Mouse (Mus musculus) urinary bladder, postnatal 4 days (tissue): ENCODE data around the gene Tspan31.

Source experiments
- DNase-seq, 2 experiments: peaks; one replicate each; pipeline ENCODE4 v3.0.0; 2021 to 2022; ENCODE audit warnings: low spot score in 2 of 2

Gene Tspan31

DNA sequence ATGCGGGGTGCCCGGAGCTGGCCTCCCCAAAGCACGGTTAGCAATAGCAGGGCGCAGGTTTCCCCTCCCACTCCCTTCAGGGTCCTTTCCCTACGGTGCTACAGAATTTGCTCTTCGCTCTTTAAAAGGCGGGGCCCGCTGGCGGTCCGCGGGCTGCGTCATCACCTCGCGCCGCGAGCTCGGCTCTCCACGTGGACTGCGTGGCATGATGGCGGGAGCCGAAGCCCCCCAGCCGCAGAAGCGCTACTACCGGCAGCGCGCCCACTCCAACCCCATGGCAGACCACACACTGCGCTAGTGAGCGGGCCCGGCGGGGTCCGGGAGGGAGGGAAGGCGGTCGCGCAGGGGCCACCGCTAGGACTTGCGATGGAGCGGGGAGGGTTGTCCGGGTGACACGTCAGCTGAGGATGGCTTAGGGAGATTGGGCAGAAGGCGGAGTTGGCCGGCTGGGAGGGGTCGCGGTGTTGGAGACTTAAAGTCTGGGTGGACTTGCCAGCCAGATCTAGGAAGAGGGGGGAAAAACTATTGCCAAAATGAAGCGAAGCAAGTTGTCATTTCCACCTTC is 28.2 kb downstream of the Tspan31 start:
- DNase-seq: peak; percentile 85 to 87

DNA sequence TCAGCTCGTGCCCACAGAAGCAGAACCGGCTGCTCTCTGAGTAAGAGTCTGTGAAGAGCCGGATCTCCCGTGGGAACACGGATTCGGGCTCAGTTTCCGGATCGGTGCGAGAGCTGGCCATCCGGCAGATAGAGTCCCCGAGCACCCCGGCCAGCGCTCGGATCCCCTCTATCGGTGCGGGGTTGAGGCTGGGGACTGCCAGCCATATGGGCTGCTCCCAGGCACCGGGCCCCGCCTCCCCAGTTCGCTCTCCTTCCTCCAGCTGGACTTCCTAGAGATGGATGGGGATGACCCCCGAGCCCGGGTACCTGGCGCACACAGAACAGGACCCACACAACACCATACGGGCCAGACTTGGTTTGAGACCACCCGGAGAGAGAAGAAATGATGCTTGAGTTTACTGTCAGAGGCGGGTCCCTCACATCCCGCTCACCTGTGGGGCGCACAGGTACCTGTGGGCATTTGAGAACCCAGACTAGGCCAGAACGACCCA is 28.7 kb downstream of the Tspan31 start, which contains the start of the genes Mettl1 and Eef1akmt3:
Gene Mettl1, plus strand, starts transcription at position 141 of the 493 bp plus-strand sequence.
Gene Eef1akmt3, minus strand, starts transcription at position 240 of the 493 bp plus-strand sequence.
- DNase-seq: peak in 1 of 2 experiments; percentile 38

DNA sequence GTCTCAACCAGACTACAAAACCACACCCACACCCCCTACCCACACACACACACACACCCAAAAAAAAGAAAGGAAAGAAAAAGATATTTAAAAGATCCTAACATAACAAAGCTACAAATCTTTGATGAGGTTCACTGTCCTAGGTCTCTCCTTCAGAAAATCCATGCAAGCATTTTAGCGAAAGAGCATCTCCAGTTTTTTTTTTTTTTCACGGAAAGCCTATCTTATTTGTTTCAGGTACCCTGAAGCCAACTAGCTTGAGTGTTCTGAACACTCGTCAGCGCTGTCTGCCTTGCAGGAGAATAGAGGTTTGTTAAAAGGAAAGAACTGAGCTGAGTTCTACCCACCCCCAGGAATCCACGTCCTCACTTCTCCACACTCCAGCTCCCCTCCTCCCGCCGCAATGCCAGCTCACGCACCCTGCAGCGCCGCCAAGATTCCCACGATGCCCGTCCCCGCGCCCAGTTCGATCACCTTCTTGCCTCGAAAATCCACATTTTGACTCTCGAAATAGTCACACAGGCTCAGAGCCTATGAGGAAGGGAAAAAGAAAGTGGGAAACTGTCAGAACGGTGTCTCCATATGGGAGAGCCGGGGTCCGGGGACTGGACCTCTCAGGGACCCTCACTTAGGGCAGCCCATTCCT is 29.4 kb downstream of the Tspan31 start:
- no peak for DNase-seq

DNA sequence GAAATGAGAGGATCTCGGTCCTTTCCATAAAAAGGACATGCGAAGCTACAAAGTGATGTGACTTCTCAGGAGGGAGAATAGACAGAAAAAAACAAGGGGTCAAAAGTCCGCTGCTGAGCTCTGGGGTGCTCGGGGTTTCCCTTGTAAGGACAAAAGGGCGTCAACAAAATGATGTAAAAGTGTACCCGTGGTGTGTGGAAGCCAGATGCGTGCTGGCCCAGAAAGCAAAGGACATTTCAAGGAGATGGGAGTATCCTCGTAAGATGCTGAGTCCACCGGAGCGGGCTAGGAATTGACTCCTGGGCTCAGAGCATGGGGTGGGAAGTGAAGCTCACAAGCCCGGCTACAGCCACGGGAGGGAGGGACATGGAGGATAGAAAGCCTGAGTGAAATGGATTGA is 32.4 kb downstream of the Tspan31 start:
- no peak for DNase-seq

DNA sequence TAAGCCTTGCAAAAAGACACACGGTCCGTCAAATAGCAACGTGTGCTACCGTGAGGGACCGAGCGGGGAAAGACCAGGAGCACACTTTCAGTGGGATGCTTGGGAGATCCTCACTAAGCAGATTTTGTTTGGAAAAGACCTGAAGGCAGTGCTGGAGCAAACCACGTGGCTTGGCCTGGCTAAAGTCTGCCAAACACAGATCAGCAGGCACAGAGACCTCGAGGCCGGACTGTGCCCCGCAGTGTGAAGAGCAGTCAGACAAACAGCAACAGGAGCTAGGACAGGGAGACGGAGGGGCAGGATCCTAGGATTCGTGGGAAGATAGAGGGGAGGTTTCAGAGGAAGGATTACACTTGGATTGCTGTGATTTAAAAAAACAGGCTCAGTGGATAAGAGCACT is 33.8 kb downstream of the Tspan31 start:
- no peak for DNase-seq

DNA sequence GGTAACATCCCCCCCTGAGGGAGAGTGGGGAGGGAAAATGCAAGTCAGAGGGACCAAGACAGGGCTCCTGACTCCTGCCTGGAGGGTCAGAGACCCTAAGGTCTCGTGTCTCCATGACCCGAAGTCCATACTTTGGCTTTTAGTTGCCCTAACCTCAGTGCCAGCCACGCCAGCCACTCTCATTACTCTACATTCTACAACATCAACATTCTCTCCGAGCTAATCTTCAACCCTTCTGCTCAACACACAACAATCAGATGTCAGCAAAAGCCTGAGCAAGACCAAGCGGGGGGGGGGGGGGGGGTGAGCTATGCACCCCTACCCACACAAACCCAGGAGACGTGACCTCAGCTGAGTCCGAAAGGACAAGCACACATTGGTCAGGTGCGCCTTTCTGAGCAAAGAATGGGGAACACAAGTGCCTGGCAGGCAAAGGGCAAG is 36.7 kb downstream of the Tspan31 start:
- DNase-seq: no peak

DNA sequence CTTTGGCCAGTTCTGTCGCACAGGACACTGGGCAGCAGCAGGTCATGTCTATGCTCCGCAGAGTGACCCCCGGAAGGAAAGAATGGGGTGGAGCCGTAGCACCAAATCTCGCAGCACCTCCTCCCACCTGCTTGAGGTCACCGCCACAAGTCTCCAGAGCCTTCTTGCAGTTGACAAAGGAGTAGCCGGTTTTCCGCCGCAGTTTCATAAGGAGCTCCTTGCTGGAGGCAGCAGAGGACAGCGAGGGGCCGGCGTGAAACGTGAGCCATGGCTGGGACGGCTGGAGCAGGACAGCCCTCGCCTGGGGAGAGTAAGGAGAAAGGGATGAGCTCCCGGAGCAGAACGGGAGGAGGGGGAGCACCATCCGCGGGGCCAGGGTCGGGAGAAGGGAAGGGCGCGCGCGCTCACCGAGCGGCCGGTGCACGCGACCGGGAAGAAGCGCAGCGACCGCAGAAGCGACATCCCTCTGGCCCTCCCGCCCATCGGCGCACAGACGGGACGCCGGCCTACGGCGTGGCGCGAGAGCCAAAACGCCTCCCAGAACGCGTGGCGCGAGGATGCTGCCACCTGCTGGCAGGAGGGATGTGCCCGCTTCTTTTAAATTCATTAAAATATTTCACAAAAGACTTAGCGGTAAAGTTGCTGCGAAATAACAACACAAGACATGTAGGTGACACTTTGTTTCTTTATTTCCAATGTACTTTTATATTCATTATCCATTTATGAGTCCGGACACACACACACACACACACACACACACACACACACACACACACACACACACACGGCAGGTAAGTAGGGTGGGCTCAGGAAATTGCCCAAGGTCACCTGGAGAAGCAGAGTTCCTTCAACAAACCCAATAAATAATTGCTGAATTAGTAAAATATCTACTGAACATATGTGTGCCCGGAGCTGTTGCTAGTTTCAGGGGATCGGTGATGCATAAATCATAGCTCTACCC is 39.4 kb downstream of the Tspan31 start, which contains the start of gene Tsfm:
Gene Tsfm, minus strand, starts transcription at position 505 of the 961 bp plus-strand sequence.
- DNase-seq: peak; percentile 86 to 93

DNA sequence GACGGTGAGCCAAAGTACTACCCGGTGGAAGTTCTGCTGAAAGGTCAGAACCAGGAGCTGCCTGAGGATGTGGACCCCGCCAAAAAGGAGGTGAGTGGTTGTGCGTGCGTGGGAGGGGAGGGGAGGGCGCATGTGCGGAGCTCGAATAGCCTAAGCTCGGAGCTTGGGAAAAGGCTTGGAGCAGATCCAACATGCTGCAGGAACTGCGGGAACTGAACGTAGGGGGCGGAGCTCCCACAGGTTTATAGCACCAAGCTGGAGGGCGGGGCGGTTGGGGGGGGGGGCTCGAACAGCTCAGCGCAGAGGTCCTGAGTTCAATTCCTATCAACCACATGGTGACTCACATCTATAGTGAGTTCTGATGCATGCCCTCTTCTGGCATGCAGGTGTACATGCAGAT is 51.6 kb downstream of the Tspan31 start:
- DNase-seq: no peak
